8 mouse cellular contexts compared by ENCODE assay signal in the genomic region with DNA sequence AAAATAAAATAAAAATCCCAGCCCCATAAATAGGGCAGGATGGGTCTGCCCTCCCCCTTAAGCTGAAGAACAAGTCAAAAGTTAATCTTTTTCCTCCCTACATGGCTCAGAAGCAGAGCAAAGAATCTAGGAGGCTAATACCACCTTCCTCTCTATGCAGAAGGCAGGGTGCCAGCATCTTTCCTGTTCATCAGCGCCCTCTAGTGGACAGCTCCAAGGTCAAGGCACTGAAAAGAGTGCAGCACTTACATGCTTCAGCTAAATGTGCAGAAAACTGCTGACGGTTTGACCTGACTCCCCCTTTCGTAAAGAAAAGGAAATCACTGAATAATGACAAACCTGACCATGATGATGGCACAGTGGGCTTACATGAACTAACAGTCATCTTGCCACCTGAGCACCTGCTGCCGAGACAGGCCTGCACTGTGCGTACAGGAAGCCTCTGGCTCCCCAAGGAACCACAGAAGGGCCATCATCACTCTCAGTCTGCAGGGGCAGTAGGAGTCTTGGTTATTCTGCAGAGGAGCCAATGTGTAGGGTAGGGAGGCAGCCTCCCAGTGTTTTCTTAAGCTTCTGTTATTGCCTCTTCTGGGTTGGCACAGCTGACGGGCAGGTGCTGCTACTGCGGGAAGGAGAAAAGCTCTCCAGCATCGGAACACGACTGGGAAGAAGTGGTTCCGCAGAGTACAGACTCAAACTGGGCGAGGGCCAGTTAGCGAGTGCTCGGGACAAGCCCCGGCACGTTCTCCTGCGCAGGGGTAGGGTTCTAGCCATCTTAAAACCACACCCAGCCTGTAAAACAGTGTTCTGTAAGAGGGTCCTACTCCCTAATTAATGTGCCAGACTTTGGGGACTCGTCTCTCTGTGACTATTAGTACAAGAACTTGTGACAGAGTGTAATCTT.
DNase-seq lines count a peak whose midpoint lies in the region; ATAC-seq and TF ChIP-seq lines count a peak whose summit lies in the region.

No protein-coding gene starts in this region.

- no peaks in the 10 kb centered on the region for H3K36me3 ChIP-seq in kidney, adult 2 months (ENCODE audit: control insufficient read depth, insufficient read depth, low read length)
- peaks cover 71% of the 10 kb centered on the region for H3K36me3 ChIP-seq in limb, embryonic 10.5 days
- peaks cover 60% of the 10 kb centered on the region for H3K36me3 ChIP-seq in midbrain, embryonic 14.5 days (ENCODE audit: control insufficient read depth, insufficient read depth, low read length)

- peak; percentile 70 for ATAC-seq in midbrain, embryonic 14.5 days (ENCODE audit: low FRiP score, low TSS enrichment)

- 72% methylated on average over 17 of the region's 17 CpGs for WGBS in kidney, adult 2 months
- 75% methylated on average over 17 of the region's 17 CpGs for WGBS in limb, embryonic 10.5 days
- 74% methylated on average over 17 of the region's 17 CpGs for WGBS in midbrain, embryonic 14.5 days

- peak; percentile 28 for DNase-seq in 3134 (ENCODE audit: extremely low read depth, insufficient read length, low spot score)
- DNase-seq in adrenal gland, postnatal 10 days = peak; percentile 90
- peak; percentile 70 for DNase-seq in embryo, embryonic 11.5 days (ENCODE audit: low read depth, low spot score)
- peak; percentile 63 to 80 for DNase-seq in gastrocnemius, postnatal 4 days (ENCODE audit: low spot score in 2 of 2)
- peak; percentile 83 for DNase-seq in kidney, adult 2 months
- peak; percentile 82 for DNase-seq in limb, embryonic 10.5 days (ENCODE audit: low spot score)
- DNase-seq in midbrain, embryonic 14.5 days = peak; percentile 92
- DNase-seq in spleen, adult 12 weeks (ENCODE audit: low spot score) = peak; percentile 45

- TF ChIP-seq CTCF in kidney, adult 2 months (conservative IDR thresholded peaks at IDR 0.05; ENCODE audit: insufficient read depth, insufficient read length, low read depth, low read length) = peak; percentile 92

- no peak overlapping the region for H3K4me3 ChIP-seq in kidney, adult 2 months (ENCODE audit: insufficient read depth, low read depth, low read length)
- no peak overlapping the region for H3K4me3 ChIP-seq in limb, embryonic 10.5 days
- H3K4me3 ChIP-seq in midbrain, embryonic 14.5 days (replicated peaks; ENCODE audit: low read depth, low read length) = no peak overlapping the region

- no peaks in the 10 kb centered on the region for H3K27me3 ChIP-seq in kidney, adult 2 months (replicated peaks; ENCODE audit: control insufficient read depth, insufficient read depth, low read length)
- no peaks in the 10 kb centered on the region for H3K27me3 ChIP-seq in limb, embryonic 10.5 days (ENCODE audit: low read depth, poor library complexity, severe bottlenecking)
- H3K27me3 ChIP-seq in midbrain, embryonic 14.5 days (ENCODE audit: control insufficient read depth, insufficient read depth, low read length) = no peaks in the 10 kb centered on the region

- no peak overlapping the region for H3K4me2 ChIP-seq in midbrain, embryonic 14.5 days (ENCODE audit: low read length)

- H3K9ac ChIP-seq in midbrain, embryonic 14.5 days (replicated peaks; ENCODE audit: low read length) = no peak overlapping the region

- H3K4me1 ChIP-seq in kidney, adult 2 months (ENCODE audit: control insufficient read depth, insufficient read depth, low read length) = no peaks in the 10 kb centered on the region
- H3K4me1 ChIP-seq in limb, embryonic 10.5 days = peaks cover 3% of the 10 kb centered on the region; the same call in 1 of the 2 replicates
- no peaks in the 10 kb centered on the region for H3K4me1 ChIP-seq in midbrain, embryonic 14.5 days (ENCODE audit: control insufficient read depth, insufficient read depth, low read length)

- no peak overlapping the region for H3K27ac ChIP-seq in kidney, adult 2 months (ENCODE audit: insufficient read depth, low read depth, low read length)
- no peak overlapping the region for H3K27ac ChIP-seq in limb, embryonic 10.5 days
- H3K27ac ChIP-seq in midbrain, embryonic 14.5 days (replicated peaks; ENCODE audit: low read depth, low read length) = peak overlapping the region; percentile 16; the same call in 1 of the 2 replicates

- TF ChIP-seq POLR2A in kidney, adult 2 months (IDR thresholded peaks at IDR 0.05; ENCODE audit: low read depth, low read length) = no peak

- H3K9me3 ChIP-seq in limb, embryonic 10.5 days (replicated peaks) = no peaks in the 10 kb centered on the region
- H3K9me3 ChIP-seq in midbrain, embryonic 14.5 days (ENCODE audit: control insufficient read depth, low read length) = no peaks in the 10 kb centered on the region

Comparison
In these comparisons a context has a peak if more than half of its experiments do, and no peak if none do; other contexts are left out.
1. DNase-seq: peak in every context shown above with its lines; median percentile 92 in midbrain, embryonic 14.5 days; 90 in adrenal gland, postnatal 10 days; 83 in kidney, adult 2 months; 82 in limb, embryonic 10.5 days; 72 in gastrocnemius, postnatal 4 days; 70 in embryo, embryonic 11.5 days; 45 in spleen, adult 12 weeks; 28 in 3134.